Mouse (Mus musculus): ENCODE results near the gene Atg4d. TPM values are rescaled to one million over a fixed set of nuclear protein-coding genes. Genes with fewer than 3 reads are reported as not detected.
"Not testable (repeated sequence)": the region's sequence is repeated elsewhere in the genome, so short reads cannot be mapped to it uniquely, and the experiment has no call there.

Atg4d gene
- total RNA-seq, 1 experiment from 2014 or later = 5.6 TPM

GRCm38 (mm10) chr9:21288404-21289336 is 23.6 kb downstream of the Atg4d start:
- no peak for ATAC-seq (replicated peaks in 1 of 2; ENCODE audit: insufficient read depth in 1 of 2, low FRiP score in 2 of 2, low TSS enrichment in 1 of 2, low read depth in 1 of 2, poor library complexity in 2 of 2, severe bottlenecking in 2 of 2)

GRCm38 (mm10) chr9:21289337-21289671 is 24.2 kb downstream of the Atg4d start:
- no peak for ATAC-seq (replicated peaks in 1 of 2; ENCODE audit: insufficient read depth in 1 of 2, low FRiP score in 2 of 2, low TSS enrichment in 1 of 2, low read depth in 1 of 2, poor library complexity in 2 of 2, severe bottlenecking in 2 of 2)

- 0 out of 4 replicates have a peak, but pooled peaks of 1 of the 2 experiments have one; percentile 0 for ATAC-seq (replicated peaks in 1 of 2; ENCODE audit: insufficient read depth in 1 of 2, low FRiP score in 2 of 2, low TSS enrichment in 1 of 2, low read depth in 1 of 2, poor library complexity in 2 of 2, severe bottlenecking in 2 of 2)
Measured at GRCm38 (mm10) chr9:21290589-21290988, 25.5 kb downstream of the Atg4d start.

- peak; percentile 80 to 82 for ATAC-seq (replicated peaks in 1 of 2; ENCODE audit: insufficient read depth in 1 of 2, low FRiP score in 2 of 2, low TSS enrichment in 1 of 2, low read depth in 1 of 2, poor library complexity in 2 of 2, severe bottlenecking in 2 of 2)
Measured at GRCm38 (mm10) chr9:21291022-21291787, 26.1 kb downstream of the Atg4d start, which contains the start of gene Cdkn2d. TSS of gene Cdkn2d (minus strand) at chr9:21291407.

- ATAC-seq (replicated peaks in 1 of 2; ENCODE audit: insufficient read depth in 1 of 2, low FRiP score in 2 of 2, low TSS enrichment in 1 of 2, low read depth in 1 of 2, poor library complexity in 2 of 2, severe bottlenecking in 2 of 2) = not testable (repeated sequence)
Measured at GRCm38 (mm10) chr9:21291868-21292267, 26.8 kb downstream of the Atg4d start.

- no peak for ATAC-seq (replicated peaks in 1 of 2; ENCODE audit: insufficient read depth in 1 of 2, low FRiP score in 2 of 2, low TSS enrichment in 1 of 2, low read depth in 1 of 2, poor library complexity in 2 of 2, severe bottlenecking in 2 of 2)
Measured at GRCm38 (mm10) chr9:21292271-21292670, 27.2 kb downstream of the Atg4d start.

- ATAC-seq (replicated peaks in 1 of 2; ENCODE audit: insufficient read depth in 1 of 2, low FRiP score in 2 of 2, low TSS enrichment in 1 of 2, low read depth in 1 of 2, poor library complexity in 2 of 2, severe bottlenecking in 2 of 2) = no peak
Measured at GRCm38 (mm10) chr9:21299014-21299413, 33.9 kb downstream of the Atg4d start.

- no peak for ATAC-seq (replicated peaks in 1 of 2; ENCODE audit: insufficient read depth in 1 of 2, low FRiP score in 2 of 2, low TSS enrichment in 1 of 2, low read depth in 1 of 2, poor library complexity in 2 of 2, severe bottlenecking in 2 of 2)
Measured at GRCm38 (mm10) chr9:21305065-21305464, 40.0 kb downstream of the Atg4d start.

GRCm38 (mm10) chr9:21309150-21309741 is 44.2 kb downstream of the Atg4d start:
- peak; percentile 80 to 85 for ATAC-seq (replicated peaks in 1 of 2; ENCODE audit: insufficient read depth in 1 of 2, low FRiP score in 2 of 2, low TSS enrichment in 1 of 2, low read depth in 1 of 2, poor library complexity in 2 of 2, severe bottlenecking in 2 of 2)

GRCm38 (mm10) chr9:21311695-21312094 is 46.6 kb downstream of the Atg4d start:
- no peak for ATAC-seq (replicated peaks in 1 of 2; ENCODE audit: insufficient read depth in 1 of 2, low FRiP score in 2 of 2, low TSS enrichment in 1 of 2, low read depth in 1 of 2, poor library complexity in 2 of 2, severe bottlenecking in 2 of 2)

GRCm38 (mm10) chr9:21312134-21312533 is 47.0 kb downstream of the Atg4d start, which contains the start of gene Ap1m2:
TSS of gene Ap1m2 (minus strand) at chr9:21312337.
- no peak for ATAC-seq (replicated peaks in 1 of 2; ENCODE audit: insufficient read depth in 1 of 2, low FRiP score in 2 of 2, low TSS enrichment in 1 of 2, low read depth in 1 of 2, poor library complexity in 2 of 2, severe bottlenecking in 2 of 2)

- ATAC-seq (replicated peaks in 1 of 2; ENCODE audit: insufficient read depth in 1 of 2, low FRiP score in 2 of 2, low TSS enrichment in 1 of 2, low read depth in 1 of 2, poor library complexity in 2 of 2, severe bottlenecking in 2 of 2) = peak; percentile 78 to 79
Measured at GRCm38 (mm10) chr9:21313394-21313793, 48.3 kb downstream of the Atg4d start.

- no peak for ATAC-seq (replicated peaks in 1 of 2; ENCODE audit: insufficient read depth in 1 of 2, low FRiP score in 2 of 2, low TSS enrichment in 1 of 2, low read depth in 1 of 2, poor library complexity in 2 of 2, severe bottlenecking in 2 of 2)
Measured at GRCm38 (mm10) chr9:21314367-21315140, 49.5 kb downstream of the Atg4d start.

GRCm38 (mm10) chr9:21315421-21315820 is 50.3 kb downstream of the Atg4d start:
- no peak for ATAC-seq (replicated peaks in 1 of 2; ENCODE audit: insufficient read depth in 1 of 2, low FRiP score in 2 of 2, low TSS enrichment in 1 of 2, low read depth in 1 of 2, poor library complexity in 2 of 2, severe bottlenecking in 2 of 2)

GRCm38 (mm10) chr9:21316696-21317095 is 51.6 kb downstream of the Atg4d start:
- ATAC-seq (replicated peaks in 1 of 2; ENCODE audit: insufficient read depth in 1 of 2, low FRiP score in 2 of 2, low TSS enrichment in 1 of 2, low read depth in 1 of 2, poor library complexity in 2 of 2, severe bottlenecking in 2 of 2) = no peak; a peak in 1 of 4 replicates

- no peak for ATAC-seq (replicated peaks in 1 of 2; ENCODE audit: insufficient read depth in 1 of 2, low FRiP score in 2 of 2, low TSS enrichment in 1 of 2, low read depth in 1 of 2, poor library complexity in 2 of 2, severe bottlenecking in 2 of 2)
Measured at GRCm38 (mm10) chr9:21318792-21319191, 53.7 kb downstream of the Atg4d start.

- ATAC-seq (replicated peaks in 1 of 2; ENCODE audit: insufficient read depth in 1 of 2, low FRiP score in 2 of 2, low TSS enrichment in 1 of 2, low read depth in 1 of 2, poor library complexity in 2 of 2, severe bottlenecking in 2 of 2) = no peak
Measured at GRCm38 (mm10) chr9:21319503-21319902, 54.4 kb downstream of the Atg4d start.

Data from hematopoietic stem cell, adult 5-6 weeks (primary cell).